Mouse (Mus musculus): ENCODE measurements around the gene Olfr419.

Gene Olfr419

GRCm38 (mm10) chr1:174251961-174252360, at the start of gene Olfr419:
Olfr419 (minus strand) TSS chr1:174252061.
- no peak for DNase-seq (ENCODE audit: low spot score)

- DNase-seq (ENCODE audit: low spot score) = no peak
Measured at GRCm38 (mm10) chr1:174270643-174271042, 18.8 kb upstream of the Olfr419 start.

GRCm38 (mm10) chr1:174269162-174269561, 17.3 kb upstream of the Olfr419 start:
- DNase-seq (ENCODE audit: low spot score) = no peak

- no peak for DNase-seq (ENCODE audit: low spot score)
Measured at GRCm38 (mm10) chr1:174267816-174268215, 16.0 kb upstream of the Olfr419 start.

GRCm38 (mm10) chr1:174250376-174250775, 1.5 kb downstream of the Olfr419 start:
- DNase-seq (ENCODE audit: low spot score) = no peak

- no peak for DNase-seq (ENCODE audit: low spot score)
Measured at GRCm38 (mm10) chr1:174247170-174247569, 4.7 kb downstream of the Olfr419 start.

- no peak for DNase-seq (ENCODE audit: low spot score)
Measured at GRCm38 (mm10) chr1:174246080-174246479, 5.8 kb downstream of the Olfr419 start.

- peak; percentile 38 for DNase-seq (ENCODE audit: low spot score)
Measured at GRCm38 (mm10) chr1:174244621-174245020, 7.2 kb downstream of the Olfr419 start.

- no peak for DNase-seq (ENCODE audit: low spot score)
Measured at GRCm38 (mm10) chr1:174239916-174240315, 11.9 kb downstream of the Olfr419 start.

- no peak for DNase-seq (ENCODE audit: low spot score)
Measured at GRCm38 (mm10) chr1:174216528-174217204, 35.2 kb downstream of the Olfr419 start.

GRCm38 (mm10) chr1:174215270-174216038, 36.4 kb downstream of the Olfr419 start:
- no peak for DNase-seq (ENCODE audit: low spot score)

- no peak for DNase-seq (ENCODE audit: low spot score)
Measured at GRCm38 (mm10) chr1:174212286-174212685, 39.6 kb downstream of the Olfr419 start.

GRCm38 (mm10) chr1:174204699-174205098, 47.2 kb downstream of the Olfr419 start:
- DNase-seq (ENCODE audit: low spot score) = no peak

Data from layer of hippocampus, adult 9-10 months (tissue).